Mouse (Mus musculus): Measurements from ENCODE around the gene Ldb1. TPM values are rescaled to one million over a fixed set of nuclear protein-coding genes. Genes with fewer than 3 reads are reported as not detected.

Gene Ldb1
- polyA plus RNA-seq, 1 experiment from 2014 or later, result 68.0 TPM

Other genes starting within 250 kb of the Ldb1 start
- 16.6 and 17.9 TPM in 2 replicates for gene Kcnip2, start 229.2 kb downstream of the Ldb1 start, polyA plus RNA-seq (2015; fragmentation: Nextera tagmentation; extraction: Ambion mirVana)
- 14.8 and 15.3 TPM in 2 replicates for gene Armh3, start 46.7 kb downstream of the Ldb1 start, polyA plus RNA-seq (2015; fragmentation: Nextera tagmentation; extraction: Ambion mirVana)
- 7.4 and 8.5 TPM in 2 replicates for gene Hps6, start 41.7 kb downstream of the Ldb1 start, polyA plus RNA-seq (2015; fragmentation: Nextera tagmentation; extraction: Ambion mirVana)
- 19.3 and 22.4 TPM in 2 replicates for gene Pprc1, start 328 bp downstream of the Ldb1 start, polyA plus RNA-seq (2015; fragmentation: Nextera tagmentation; extraction: Ambion mirVana)
- 42.5 and 53.8 TPM in 2 replicates for gene Nolc1, start 30.6 kb upstream of the Ldb1 start, polyA plus RNA-seq (2015; fragmentation: Nextera tagmentation; extraction: Ambion mirVana)
- gene Elovl3, start 86.7 kb upstream of the Ldb1 start, polyA plus RNA-seq (2015; fragmentation: Nextera tagmentation; extraction: Ambion mirVana), result not detected in 2 replicates
- gene Pitx3, start 103.1 kb upstream of the Ldb1 start, polyA plus RNA-seq (2015; fragmentation: Nextera tagmentation; extraction: Ambion mirVana), result 0.33 and 0.39 TPM in 2 replicates
- gene Gbf1, start 107.3 kb upstream of the Ldb1 start, polyA plus RNA-seq (2015; fragmentation: Nextera tagmentation; extraction: Ambion mirVana), result 36.1 and 42.7 TPM in 2 replicates

All from heart, embryonic 16.5 days (tissue).